Mouse (Mus musculus) limb, embryonic 11.5 days (tissue): ENCODE results near the gene Npas3. TPM values are rescaled to one million over a fixed set of nuclear protein-coding genes. Genes with fewer than 3 reads are reported as not detected.

Experiments used
- ATAC-seq: fragments of 200-750 bp; cut with Nextera tagmentation; 2 replicates; pipeline ENCODE4 v1.8.0; 2017; ENCODE audit warnings: low read depth; ENCODE audit not compliant: insufficient number of reproducible peaks, low FRiP score, low TSS enrichment
- DNase-seq: peaks from one replicate; pipeline ENCODE4 v3.0.0-alpha.2; 2015; ENCODE audit warnings: low spot score
- H3K27ac ChIP-seq: fragments of 300-500 bp; sonication (generic); replicated peaks from 2 replicates; pipeline ENCODE4 v1.5.1; 2014; ENCODE audit warnings: low read depth, mild to moderate bottlenecking, low read length
- H3K27me3 ChIP-seq: fragments of 300-500 bp; sonication (generic); 2 replicates; pipeline ENCODE4 v1.6.1; 2014; ENCODE audit warnings: mild to moderate bottlenecking, low read length, mixed read lengths; ENCODE audit not compliant: control insufficient read depth, insufficient read depth
- H3K36me3 ChIP-seq: fragments of 300-500 bp; sonication (generic); 2 replicates; pipeline ENCODE4 v1.6.1; 2014; ENCODE audit warnings: mild to moderate bottlenecking, low read length, moderate library complexity, mixed read lengths; ENCODE audit not compliant: control insufficient read depth, insufficient read depth
- H3K4me1 ChIP-seq: fragments of 300-500 bp; sonication (generic); 2 replicates; pipeline ENCODE4 v1.6.1; 2014; ENCODE audit warnings: low read length, mixed read lengths; ENCODE audit not compliant: control insufficient read depth, insufficient read depth
- H3K4me2 ChIP-seq: fragments of 300-500 bp; sonication (generic); 2 replicates; pipeline ENCODE4 v1.6.1; 2014; ENCODE audit warnings: low read depth, mild to moderate bottlenecking, moderate library complexity; ENCODE audit not compliant: severe bottlenecking
- H3K4me3 ChIP-seq: fragments of 300-500 bp; sonication (generic); 2 replicates; pipeline ENCODE4 v1.5.1; 2014; ENCODE audit warnings: low read depth, low read length
- H3K9ac ChIP-seq: fragments of 300-500 bp; sonication (generic); 2 replicates; pipeline ENCODE4 v1.6.1; 2014; ENCODE audit warnings: mild to moderate bottlenecking, low read length
- H3K9me3 ChIP-seq: fragments of 300-500 bp; sonication (generic); 2 replicates; pipeline ENCODE4 v1.6.1; 2016; ENCODE audit warnings: low read length; ENCODE audit not compliant: control insufficient read depth
- WGBS: fragments of 180-500 bp; shearing (Covaris S2); extraction: QIAGEN DNeasy Blood & Tissue Kit; methylation state at CpG from one replicate; pipeline ENCODE4 v1.1.7; 2014; 5-methylcytosine and 5-hydroxymethylcytosine counted together
- polyA plus RNA-seq: library from polyadenylated mRNA; unstranded; fragments of >200 nt; fragmentation: Nextera tagmentation; extraction: Ambion mirVana; gene quantifications from 2 replicates; pipeline ENCODE4 v1.2.1, GENCODE M21; 2014

The Npas3 gene
- polyA plus RNA-seq, 1 experiment from 2014 or later: 2.3 TPM

DNA sequence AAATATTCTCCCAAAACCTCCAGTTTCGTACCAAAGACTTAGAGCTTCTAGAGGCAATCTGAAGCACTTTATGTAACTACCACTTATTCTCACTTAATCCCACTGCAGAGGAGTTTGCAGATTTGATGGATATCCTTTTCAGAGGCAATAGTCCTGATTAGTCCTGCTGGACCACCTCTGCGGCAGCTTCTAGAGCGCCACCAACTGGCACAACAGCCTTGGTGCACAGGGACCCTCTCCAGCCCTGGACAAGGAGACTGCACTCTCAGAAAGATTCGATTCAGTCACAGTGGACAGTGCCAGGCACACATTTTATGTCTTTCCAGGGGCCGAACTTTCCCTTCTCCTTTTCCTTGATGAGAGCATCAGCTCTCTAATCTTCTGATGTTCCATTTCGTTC lies 471.4 kb downstream of the Npas3 start:
- Histone ChIP-seq H3K4me2 (no peak overlapping the region), H3K27ac (no peak overlapping the region), H3K4me3 (no peak overlapping the region), H3K9ac (no peak overlapping the region), H3K36me3 (no peaks in the 10 kb centered on the region), H3K9me3 (no peaks in the 10 kb centered on the region), H3K4me1 (no peaks in the 10 kb centered on the region), H3K27me3 (no peaks in the 10 kb centered on the region)
- 69% methylated on average over 6 of the region's 6 CpGs for WGBS
- DNase-seq: peak; percentile 56
- ATAC-seq: no peak

DNA sequence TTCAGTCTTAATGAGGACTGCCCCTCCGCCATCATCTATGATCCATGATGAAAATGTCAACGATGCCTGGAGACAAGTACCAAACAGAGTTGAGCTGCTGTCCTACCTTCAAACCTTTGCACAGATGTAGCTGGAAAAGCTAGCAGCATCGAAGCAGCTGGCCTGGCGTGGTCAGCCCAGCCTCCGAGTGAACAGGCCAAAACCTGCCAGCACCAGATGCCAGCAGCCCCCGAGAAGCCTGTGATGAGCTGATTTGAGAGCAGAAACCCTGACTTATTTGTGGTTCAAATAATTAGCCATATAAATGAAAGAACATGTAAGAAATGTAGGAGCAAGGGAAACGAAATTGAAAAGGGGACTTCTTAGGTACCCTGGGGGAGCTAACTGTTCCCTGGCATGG lies 473.7 kb downstream of the Npas3 start:
- no peak for ATAC-seq
- 82% methylated on average over 7 of the region's 7 CpGs for WGBS

DNA sequence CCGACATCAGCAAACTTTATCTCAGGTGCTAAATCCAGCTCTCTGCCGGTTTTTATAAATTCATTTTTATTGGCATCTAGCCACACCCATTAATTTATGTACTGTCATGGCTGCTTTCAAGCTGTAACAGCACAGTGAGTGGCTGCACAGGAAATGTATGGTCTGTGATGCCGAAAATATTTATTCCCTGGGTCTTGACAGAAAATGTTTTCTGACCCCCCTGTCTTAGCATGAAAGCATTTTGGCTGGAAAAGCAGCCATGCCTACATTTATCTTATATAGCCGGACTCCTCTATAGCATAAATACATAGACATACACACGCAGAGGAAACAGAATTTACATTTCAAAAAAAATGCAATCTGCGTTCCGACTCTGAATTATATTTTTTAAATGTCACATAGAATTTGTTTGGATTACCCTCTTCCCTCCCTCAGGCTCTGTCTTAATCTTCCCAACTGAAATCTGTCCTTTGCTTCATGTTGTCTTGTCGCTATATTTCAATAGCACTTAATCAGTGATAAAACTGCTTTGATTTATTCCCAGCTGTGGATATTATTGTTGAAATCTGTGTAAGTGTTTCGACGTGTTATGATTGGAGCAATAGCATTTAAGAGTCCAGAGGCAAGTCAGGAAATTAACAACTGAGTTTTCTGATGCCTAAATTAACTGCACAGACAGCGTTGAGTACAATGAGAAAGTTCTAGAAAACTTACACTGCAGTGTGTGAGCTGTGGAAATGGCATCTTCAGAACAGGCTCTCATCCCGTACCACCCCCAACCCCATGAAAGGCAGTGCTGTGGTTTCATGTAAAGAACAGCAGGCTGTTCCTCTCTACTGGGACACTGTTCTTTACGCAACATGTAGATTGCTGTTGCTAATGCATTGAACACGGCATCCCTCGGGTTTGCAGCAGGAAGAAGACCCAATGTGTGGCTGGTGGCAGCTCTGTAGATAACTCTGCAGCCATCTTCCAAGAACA lies 474.5 kb downstream of the Npas3 start:
- DNase-seq: no peak
- H3K9ac ChIP-seq: no peak overlapping the region
- no peaks in the 10 kb centered on the region for H3K9me3 ChIP-seq
- H3K36me3 ChIP-seq: no peaks in the 10 kb centered on the region
- 0 out of 2 replicates have a peak, but pooled peaks cover 2% of the 10 kb centered on the region for H3K4me1 ChIP-seq
- no peak overlapping the region for H3K27ac ChIP-seq
- no peak for ATAC-seq
- no peak overlapping the region for H3K4me2 ChIP-seq
- H3K27me3 ChIP-seq: no peaks in the 10 kb centered on the region
- no peak overlapping the region for H3K4me3 ChIP-seq
- WGBS: 90% methylated on average over 15 of the region's 15 CpGs

More for the DNA sequence above, 473.7 kb downstream of the Npas3 start:
- H3K4me3 ChIP-seq: no peak overlapping the region
- no peak overlapping the region for H3K27ac ChIP-seq
- H3K4me1 ChIP-seq: 0 out of 2 replicates have a peak, but pooled peaks cover 2% of the 10 kb centered on the region
- no peak overlapping the region for H3K9ac ChIP-seq
- H3K27me3 ChIP-seq: no peaks in the 10 kb centered on the region
- H3K4me2 ChIP-seq: no peak overlapping the region
- no peak for DNase-seq
- H3K36me3 ChIP-seq: no peaks in the 10 kb centered on the region
- no peaks in the 10 kb centered on the region for H3K9me3 ChIP-seq

DNA sequence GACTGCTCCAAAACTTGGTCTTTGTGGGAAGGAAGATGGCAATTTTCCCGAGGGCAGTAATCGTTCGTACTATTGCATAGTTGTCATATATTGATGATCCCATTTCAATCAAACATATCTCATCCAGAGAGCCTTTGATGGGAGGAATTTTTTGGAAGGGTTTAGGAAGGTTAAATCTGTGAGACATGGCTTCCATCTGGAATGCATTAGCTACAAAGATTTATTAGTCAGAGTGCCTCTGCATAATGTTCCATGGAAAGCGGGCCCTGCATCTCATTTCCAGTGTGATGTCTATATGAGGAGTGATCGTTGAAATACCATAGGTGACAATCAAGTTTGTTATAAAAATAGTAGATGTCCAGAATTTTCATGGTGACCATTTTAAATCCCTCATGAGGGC lies 480.8 kb downstream of the Npas3 start:
- Histone ChIP-seq H3K4me1 (0 out of 2 replicates have a peak, but pooled peaks cover 2% of the 10 kb centered on the region), H3K27ac (no peak overlapping the region), H3K9me3 (no peaks in the 10 kb centered on the region), H3K27me3 (no peaks in the 10 kb centered on the region), H3K36me3 (no peaks in the 10 kb centered on the region), H3K4me2 (no peak overlapping the region), H3K4me3 (no peak overlapping the region), H3K9ac (no peak overlapping the region)
- ATAC-seq (no peak), DNase-seq (no peak)
- WGBS: 40% methylated on average over 5 of the region's 5 CpGs

DNA sequence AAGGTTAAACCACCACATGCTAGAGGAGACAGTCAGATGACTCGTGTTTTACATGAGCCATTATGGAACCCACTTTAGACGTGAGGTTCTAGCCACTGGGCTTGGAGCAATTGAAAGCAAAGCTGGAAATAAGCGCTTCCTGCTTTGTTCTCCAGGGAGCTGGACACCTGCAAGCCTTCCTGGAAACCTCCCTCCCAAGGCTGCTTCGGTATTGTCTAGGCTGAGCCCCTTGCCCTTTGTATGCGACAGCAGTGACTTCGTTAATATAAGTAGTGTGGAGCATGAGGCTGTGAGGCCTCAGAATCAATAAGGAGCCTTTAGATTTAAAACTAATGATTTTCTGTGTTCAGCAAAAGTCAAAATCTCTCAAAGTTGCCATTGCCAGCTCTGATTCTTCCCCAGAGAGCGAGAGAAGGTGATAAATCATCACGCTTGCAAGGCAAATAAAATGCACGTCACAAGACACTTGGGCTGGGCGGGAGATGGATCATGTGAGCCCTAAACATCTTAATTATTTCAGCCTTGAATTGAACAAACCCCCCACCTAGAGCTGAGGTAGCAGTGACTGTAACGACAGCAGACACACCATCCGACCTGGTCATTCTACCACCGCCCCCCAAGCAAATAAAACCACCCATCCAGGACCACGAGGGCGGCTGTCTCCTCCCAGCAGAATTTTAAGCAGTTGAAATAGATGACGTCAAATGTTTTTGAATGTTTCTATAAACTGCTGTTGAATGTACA lies 490.2 kb downstream of the Npas3 start:
- 45% methylated on average over 16 of the region's 16 CpGs for WGBS
- Histone ChIP-seq H3K27ac (no peak overlapping the region), H3K4me2 (no peak overlapping the region), H3K27me3 (no peaks in the 10 kb centered on the region), H3K9me3 (no peaks in the 10 kb centered on the region), H3K4me3 (no peak overlapping the region), H3K4me1 (no peaks in the 10 kb centered on the region; the same call in 1 of the 2 replicates), H3K36me3 (no peaks in the 10 kb centered on the region), H3K9ac (no peak overlapping the region)
- DNase-seq: no peak
- ATAC-seq: no peak

DNA sequence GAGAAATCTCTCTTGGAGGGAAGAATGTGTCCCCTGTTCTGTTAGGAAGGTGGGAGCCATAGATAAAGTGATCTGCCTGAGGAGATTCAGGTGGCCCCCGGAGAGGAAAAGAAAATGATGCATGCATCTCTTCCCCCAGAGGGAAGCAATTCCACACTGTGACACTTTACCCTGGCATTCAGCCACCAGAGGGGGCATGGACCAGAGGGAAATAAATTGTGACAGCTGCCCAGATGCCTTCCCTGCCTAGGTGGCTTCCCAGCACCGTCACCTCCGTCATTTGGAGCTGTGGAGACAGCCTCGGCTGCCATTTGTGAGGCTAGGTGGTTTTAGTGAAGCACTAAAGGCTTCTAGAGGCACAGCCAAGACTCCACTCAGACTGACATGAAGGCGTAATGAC lies 498.2 kb downstream of the Npas3 start:
- Histone ChIP-seq H3K36me3 (no peaks in the 10 kb centered on the region), H3K9ac (no peak overlapping the region), H3K4me1 (0 out of 2 replicates have a peak, but pooled peaks cover 2% of the 10 kb centered on the region), H3K9me3 (no peaks in the 10 kb centered on the region), H3K27ac (no peak overlapping the region), H3K27me3 (no peaks in the 10 kb centered on the region), H3K4me2 (no peak overlapping the region), H3K4me3 (no peak overlapping the region)
- no peak for ATAC-seq
- no peak for DNase-seq
- 46% methylated on average over 5 of the region's 5 CpGs for WGBS

DNA sequence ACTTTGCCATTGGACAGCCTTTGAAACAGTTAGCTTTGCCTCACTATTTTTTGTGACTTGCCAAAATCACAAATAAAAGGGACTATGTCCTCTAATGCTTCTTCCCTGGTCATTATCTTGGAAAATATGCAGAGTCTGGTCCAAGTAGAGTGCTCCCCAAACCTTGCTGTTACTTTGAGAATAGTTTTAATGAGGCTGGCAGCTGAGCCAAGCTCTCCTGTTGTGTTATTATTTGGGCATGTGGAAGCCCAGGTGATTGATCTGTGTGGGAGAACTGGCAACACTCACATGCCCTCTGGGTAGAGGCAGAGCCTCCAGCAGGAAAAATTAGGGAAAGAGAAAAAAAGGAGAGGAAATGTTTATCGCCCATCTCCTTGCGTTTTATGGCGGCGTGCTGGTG lies 500.9 kb downstream of the Npas3 start:
- no peaks in the 10 kb centered on the region for H3K36me3 ChIP-seq
- H3K9ac ChIP-seq: no peak overlapping the region
- no peak overlapping the region for H3K4me3 ChIP-seq
- no peak for ATAC-seq
- no peak overlapping the region for H3K27ac ChIP-seq
- 0 out of 2 replicates have a peak, but pooled peaks cover 2% of the 10 kb centered on the region for H3K4me1 ChIP-seq
- no peak overlapping the region for H3K4me2 ChIP-seq
- no peak for DNase-seq
- WGBS: 63% methylated on average over 4 of the region's 4 CpGs
- H3K9me3 ChIP-seq: no peaks in the 10 kb centered on the region
- H3K27me3 ChIP-seq: no peaks in the 10 kb centered on the region

DNA sequence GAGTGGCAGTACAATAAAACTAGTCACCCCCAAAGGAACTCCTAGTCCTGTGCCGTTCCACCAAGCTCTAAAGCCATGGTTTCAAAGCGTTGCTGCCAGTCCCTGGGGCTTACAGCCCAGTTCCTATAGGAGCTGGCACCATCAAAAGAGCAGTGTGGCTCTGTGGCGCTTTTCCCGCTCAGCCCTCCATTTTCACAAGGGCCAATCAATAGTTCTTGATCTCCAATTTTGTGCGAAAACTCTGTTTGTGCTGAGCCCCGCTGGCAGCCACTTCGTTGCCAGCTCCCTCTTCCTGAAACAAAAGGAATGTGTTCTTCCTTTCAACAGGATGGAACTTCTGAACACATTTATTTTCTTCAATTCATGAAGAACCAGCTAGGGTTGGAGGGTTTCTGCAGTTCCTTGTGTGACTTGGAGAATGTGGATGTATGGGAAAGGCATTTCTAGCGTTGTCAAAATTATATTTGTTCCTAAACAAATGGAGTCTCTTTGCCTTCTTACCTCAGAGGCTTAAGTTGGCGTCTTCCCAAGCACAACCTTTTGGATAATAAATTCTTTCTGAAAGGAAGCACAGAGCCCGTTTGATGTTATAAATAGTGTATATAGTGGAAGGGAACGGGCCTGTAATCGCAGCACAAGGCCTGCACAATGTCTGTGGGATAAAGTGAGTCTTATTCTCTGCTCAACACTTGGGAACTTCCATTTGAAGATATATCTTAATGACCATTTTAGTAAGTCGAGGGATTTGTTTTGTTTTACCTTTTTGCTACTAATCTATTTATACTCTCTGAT lies 504.0 kb downstream of the Npas3 start:
- no peaks in the 10 kb centered on the region for H3K27me3 ChIP-seq
- H3K27ac ChIP-seq: no peak overlapping the region
- H3K4me1 ChIP-seq: 0 out of 2 replicates have a peak, but pooled peaks cover 2% of the 10 kb centered on the region
- H3K9ac ChIP-seq: no peak overlapping the region
- 82% methylated on average over 13 of the region's 13 CpGs for WGBS
- no peak overlapping the region for H3K4me2 ChIP-seq
- H3K9me3 ChIP-seq: no peaks in the 10 kb centered on the region
- H3K4me3 ChIP-seq: no peak overlapping the region
- ATAC-seq: no peak
- H3K36me3 ChIP-seq: no peaks in the 10 kb centered on the region
- DNase-seq: no peak
